Mouse (Mus musculus) lung, adult 2 months (tissue): ENCODE data around the gene Fam240a. TPM values are rescaled to one million over a fixed set of nuclear protein-coding genes. Genes with fewer than 3 reads are reported as not detected.

Source experiments
- DNase-seq: peaks from one replicate; pipeline ENCODE4 v3.0.0; 2022
- H3K4me1 ChIP-seq: fragments of 200-500 bp; 2 replicates; pipeline ENCODE4 v1.6.1; 2011; ENCODE audit warnings: low read length; ENCODE audit not compliant: control insufficient read depth, insufficient read depth
- H3K4me3 ChIP-seq: fragments of 200-500 bp; replicated peaks from 2 replicates; pipeline ENCODE3; 2011; ENCODE audit warnings: low read depth, mild to moderate bottlenecking, control low read depth, low read length; ENCODE audit errors: extremely low read depth
- CTCF ChIP-seq: fragments of 200-500 bp; IDR thresholded peaks from 2 replicates; pipeline ENCODE4 v1.5.1; 2011; ENCODE audit warnings: mild to moderate bottlenecking, low read length, control low read depth; ENCODE audit not compliant: insufficient read depth
- POLR2A ChIP-seq: fragments of 200-500 bp; IDR thresholded peaks from 2 replicates; pipeline ENCODE4 v1.6.1; 2011; ENCODE audit warnings: low read depth, mild to moderate bottlenecking, control low read depth, low read length, borderline replicate concordance; ENCODE audit errors: extremely low read depth
- whole genome bisulfite sequencing: fragments of 180-500 bp; shearing (Covaris S2); methylation state at CpG from one replicate; pipeline ENCODE4 v1.1.7; 2018; 5-methylcytosine and 5-hydroxymethylcytosine counted together
- polyA plus RNA-seq: library from polyadenylated mRNA; depleted of rRNA; stranded (reverse); fragments of >200 nt; gene quantifications from 2 replicates; pipeline ENCODE4 v1.2.3, GENCODE M21; 2012

Gene Fam240a
- polyA plus RNA-seq, 1 experiment: not detected

DNA sequence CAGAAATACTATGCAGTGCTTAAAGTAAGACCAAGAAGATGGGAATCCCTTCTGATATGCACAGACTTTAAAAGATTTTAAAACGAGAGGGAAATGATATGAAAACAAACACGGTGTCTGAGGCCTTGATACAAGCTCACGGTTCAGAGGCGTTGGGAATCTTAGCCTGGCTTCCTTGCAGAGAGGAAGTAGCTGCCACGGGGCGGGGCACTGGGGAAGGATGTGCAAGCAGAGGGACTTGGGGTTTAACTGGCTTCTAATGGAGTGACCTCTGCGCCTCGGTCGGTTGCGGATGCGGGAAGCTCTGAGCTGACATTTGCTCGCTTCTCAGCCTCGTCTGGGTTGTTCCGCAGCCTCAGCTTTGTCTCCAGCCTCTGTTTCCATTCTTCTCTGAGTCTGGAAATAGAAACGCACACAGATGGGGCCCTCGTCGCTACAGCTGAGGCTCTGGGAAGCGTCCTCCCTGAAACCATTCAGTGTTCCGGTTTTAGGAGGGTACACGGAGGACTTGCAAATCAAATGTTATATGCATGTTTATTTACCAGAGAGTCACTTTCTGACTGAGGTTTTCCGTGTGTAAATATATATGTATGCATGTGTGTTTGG is 1.9 kb downstream of the Fam240a start:
- TF ChIP-seq POLR2A: no peak
- TF ChIP-seq CTCF: no peak
- no peak for DNase-seq
- 58% methylated on average over 21 of the region's 21 CpGs for WGBS
- H3K4me3 ChIP-seq: no peak overlapping the region
- no peaks in the 10 kb centered on the region for H3K4me1 ChIP-seq

DNA sequence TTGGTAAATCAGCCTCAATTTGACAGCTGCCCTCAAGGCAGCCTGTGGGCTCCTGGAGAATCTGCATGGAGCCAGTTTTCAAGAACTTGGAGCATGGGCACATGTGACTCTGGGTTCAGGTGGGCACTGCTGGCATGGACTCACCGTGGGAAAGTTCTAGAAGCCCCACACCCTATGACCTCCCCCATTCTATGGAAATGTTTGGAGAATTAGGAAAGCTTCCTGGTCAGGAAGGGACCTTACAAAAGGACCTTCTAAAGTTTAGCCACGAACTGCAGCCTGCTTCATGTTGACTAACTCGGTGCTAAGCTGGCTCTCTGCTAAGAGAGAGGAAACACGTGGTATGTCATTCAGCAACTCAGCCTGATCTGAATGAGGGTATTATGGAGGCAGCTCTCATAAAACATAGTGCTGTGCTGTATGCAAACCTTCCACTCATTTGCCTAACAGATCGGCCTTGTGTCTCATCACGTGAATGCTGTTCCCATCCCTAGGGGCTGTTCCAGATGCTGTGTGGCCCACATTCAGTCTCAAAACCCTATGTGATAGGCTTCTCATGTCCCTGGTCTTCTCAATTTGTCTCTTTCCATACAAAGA is 7.2 kb downstream of the Fam240a start:
- Histone ChIP-seq H3K4me3 (no peak overlapping the region), H3K4me1 (no peaks in the 10 kb centered on the region)
- 59% methylated on average over 6 of the region's 6 CpGs for whole genome bisulfite sequencing
- no peak for TF ChIP-seq CTCF
- TF ChIP-seq POLR2A: no peak
- no peak for DNase-seq

DNA sequence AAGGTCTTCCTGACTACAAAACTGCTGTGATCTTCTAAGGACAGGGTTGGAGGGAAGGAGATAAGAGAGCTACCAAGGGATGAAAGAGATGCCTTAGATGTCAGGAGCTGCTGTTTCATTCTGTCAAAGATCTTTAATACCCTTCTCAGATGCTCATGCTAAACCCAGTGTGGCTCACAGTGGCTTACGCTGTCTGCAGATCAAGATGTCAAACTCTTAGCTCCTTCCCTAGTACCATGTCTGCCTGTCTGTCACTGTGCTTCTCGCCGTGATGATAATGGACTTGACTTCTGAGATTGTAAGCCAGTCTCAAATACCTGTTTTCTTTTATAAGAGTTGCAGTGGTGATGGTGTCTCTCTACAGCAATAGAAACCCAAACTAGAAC is 8.0 kb downstream of the Fam240a start:
- TF ChIP-seq CTCF: no peak
- no peak for DNase-seq
- WGBS: 95% methylated on average over 3 of the region's 3 CpGs
- Histone ChIP-seq H3K4me1 (no peaks in the 10 kb centered on the region), H3K4me3 (no peak overlapping the region)

DNA sequence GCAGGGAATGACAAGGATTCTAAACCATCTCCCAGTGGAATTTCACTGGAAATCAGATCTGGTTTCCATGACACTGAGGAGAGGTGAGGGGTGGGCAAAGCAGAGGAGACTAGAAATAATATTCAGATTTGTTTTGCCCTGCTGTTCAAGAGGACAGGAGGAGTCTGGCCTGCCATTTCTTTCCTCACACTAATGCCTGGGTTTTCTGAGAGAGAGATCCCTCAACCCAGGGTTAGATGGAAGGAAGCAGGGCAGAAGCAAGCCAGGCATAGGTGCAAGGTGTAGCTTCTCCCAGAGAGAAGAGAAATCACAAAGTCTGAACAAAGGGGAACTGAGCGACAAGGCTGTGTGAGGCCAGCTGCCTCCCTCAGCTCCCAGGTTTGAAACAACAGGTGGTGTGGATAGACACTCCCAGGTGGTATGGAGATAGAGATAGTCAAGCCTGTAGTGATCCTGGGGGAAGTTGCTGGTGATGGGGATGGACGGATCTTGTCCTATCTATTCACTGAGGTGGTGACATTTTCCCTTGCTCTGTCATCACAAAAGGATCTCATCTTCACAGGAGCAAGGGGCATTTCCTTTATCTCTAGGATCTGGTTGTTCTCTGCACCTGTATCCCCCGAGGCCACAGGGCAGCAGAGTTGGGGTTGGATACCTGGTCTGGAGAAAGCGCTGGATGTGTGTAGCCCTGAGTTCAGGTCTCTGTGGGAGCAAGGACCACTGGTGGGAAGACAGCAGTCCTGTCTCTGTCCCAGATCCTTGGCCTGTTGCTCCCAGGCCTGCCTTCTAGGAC is 8.6 kb downstream of the Fam240a start:
- Histone ChIP-seq H3K4me1 (no peaks in the 10 kb centered on the region), H3K4me3 (no peak overlapping the region)
- WGBS: 75% methylated on average over 4 of the region's 4 CpGs
- TF ChIP-seq POLR2A: no peak
- TF ChIP-seq CTCF: no peak
- no peak for DNase-seq

DNA sequence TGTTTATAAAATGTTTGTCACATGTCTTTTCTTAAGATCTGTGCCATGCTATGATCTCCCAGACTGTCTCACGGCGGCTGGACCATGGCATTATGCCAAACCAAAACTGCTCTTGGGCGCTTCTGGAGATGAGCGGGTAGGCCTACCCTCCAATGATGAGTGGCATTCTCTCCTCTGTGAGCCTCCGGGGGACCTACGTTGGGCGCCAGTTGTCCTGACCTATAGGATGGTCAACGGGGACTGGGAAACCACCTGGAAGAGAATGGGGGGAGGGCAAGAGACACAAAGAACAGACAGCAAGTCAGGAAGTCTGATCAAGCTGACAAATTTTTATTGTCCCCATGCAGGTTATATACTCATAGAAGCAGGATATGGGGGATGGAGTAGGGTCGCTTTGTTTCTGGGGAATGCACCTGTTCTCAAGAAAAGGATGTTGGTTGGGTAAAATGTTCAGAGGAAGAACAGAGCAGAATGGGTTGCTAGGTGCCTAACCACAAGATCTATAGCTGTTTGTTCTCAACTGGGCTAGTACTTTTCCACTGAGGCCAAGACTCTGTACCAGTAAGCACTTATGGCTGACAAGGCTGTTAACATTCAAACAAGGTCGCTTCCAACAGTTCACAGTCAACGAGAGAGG is 9.3 kb downstream of the Fam240a start:
- DNase-seq: no peak
- 89% methylated on average over 11 of the region's 11 CpGs for whole genome bisulfite sequencing
- Histone ChIP-seq H3K4me1 (no peaks in the 10 kb centered on the region), H3K4me3 (no peak overlapping the region)
- TF ChIP-seq CTCF: no peak
- no peak for TF ChIP-seq POLR2A

DNA sequence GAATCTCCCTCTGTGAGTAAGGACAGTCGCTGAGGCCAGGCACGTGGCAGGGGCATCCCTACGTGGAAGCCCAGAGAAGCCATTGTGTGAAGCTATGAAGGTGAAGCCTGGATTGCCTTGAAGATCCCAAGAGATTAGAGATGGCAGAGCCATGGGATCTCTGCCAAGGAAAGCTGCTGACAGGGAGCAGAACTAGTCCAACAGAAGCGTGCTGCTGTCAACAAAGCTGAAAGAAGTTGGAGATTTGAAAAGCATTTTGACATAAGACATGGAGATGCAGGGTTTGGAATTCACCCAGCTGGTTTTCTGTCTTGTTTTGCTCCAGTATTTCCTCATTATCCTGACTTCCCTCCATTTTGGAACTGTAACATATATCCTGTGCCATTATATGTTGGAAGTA is 14.4 kb downstream of the Fam240a start:
- DNase-seq: no peak
- Histone ChIP-seq H3K4me3 (no peak overlapping the region), H3K4me1 (no peaks in the 10 kb centered on the region)
- 67% methylated on average over 4 of the region's 4 CpGs for WGBS
- TF ChIP-seq POLR2A: no peak
- no peak for TF ChIP-seq CTCF

DNA sequence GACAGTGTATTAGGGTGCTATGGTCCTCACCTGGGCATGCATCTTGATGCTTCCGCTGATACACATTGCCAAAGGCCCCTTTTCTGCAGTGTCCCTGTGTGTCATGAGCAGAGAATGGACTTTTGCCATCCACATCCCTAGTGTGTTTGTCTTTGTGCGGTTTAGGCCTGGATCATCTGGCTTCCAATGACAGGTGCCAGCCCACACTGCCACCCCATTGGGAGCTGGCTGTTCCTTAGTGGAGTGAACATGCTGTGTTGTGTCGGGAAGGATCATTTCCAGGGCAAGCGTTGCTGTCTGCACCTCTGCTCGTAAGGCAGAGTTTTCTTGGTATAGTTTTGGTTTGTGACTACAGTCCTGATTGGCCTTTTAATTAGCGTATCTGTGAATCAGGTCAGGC is 15.5 kb downstream of the Fam240a start:
- H3K4me3 ChIP-seq: no peak overlapping the region
- DNase-seq: no peak
- no peaks in the 10 kb centered on the region for H3K4me1 ChIP-seq
- WGBS: 93% methylated on average over 6 of the region's 6 CpGs
- TF ChIP-seq CTCF: no peak
- no peak for TF ChIP-seq POLR2A

DNA sequence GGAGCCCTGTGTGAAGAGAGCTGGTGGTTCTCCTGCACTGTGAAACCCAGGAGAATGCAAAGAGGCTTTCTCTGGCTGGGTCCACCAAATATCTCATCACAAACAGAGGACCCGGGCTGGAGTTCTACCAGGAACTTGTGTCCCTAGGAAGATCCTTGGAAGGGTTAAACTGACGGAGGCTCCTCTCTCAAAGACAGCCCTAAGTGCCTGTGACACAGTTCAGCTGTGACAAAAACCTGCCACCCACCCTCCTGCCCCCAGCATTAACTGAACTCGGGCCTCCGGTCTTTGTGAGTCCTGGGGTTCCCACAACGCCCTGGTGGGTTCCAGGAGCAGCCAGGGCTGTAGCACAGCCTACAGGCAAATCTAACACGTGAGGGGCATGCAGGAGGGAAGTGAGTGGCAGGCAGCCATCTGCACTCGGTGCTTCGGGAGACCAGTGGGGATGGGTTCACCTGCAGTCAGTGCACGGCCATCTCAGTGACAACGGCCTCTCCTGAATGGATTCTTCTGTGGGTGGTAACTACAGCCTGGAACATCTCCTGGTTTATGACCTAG is 17.1 kb downstream of the Fam240a start:
- Histone ChIP-seq H3K4me1 (no peaks in the 10 kb centered on the region), H3K4me3 (no peak overlapping the region)
- no peak for DNase-seq
- TF ChIP-seq POLR2A: no peak
- no peak for TF ChIP-seq CTCF
- WGBS: 51% methylated on average over 10 of the region's 10 CpGs

DNA sequence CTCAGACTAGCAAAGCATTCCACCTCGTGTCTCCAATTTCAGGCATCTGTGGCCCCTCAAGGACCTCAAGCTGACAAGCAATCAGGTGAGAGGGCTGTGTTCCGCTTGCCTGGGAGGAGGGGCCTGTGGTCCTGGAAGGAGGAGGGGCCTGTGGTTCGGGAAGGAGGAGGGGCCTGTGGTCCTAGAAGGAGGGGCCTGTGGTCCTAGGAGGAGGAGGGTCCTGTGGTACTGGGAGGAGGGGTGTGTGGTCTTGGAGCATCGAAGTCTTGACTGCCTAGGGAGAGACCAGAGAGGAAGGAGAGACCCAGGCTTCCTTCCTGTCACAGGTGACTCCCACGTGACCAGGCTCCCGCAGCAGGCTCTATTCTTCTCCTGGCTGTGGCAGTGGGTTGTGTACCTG is 20.1 kb downstream of the Fam240a start:
- no peak for DNase-seq
- TF ChIP-seq POLR2A (no peak), CTCF (no peak)
- no peaks in the 10 kb centered on the region for H3K4me1 ChIP-seq
- WGBS: 27% methylated on average over 6 of the region's 6 CpGs
- no peak overlapping the region for H3K4me3 ChIP-seq

DNA sequence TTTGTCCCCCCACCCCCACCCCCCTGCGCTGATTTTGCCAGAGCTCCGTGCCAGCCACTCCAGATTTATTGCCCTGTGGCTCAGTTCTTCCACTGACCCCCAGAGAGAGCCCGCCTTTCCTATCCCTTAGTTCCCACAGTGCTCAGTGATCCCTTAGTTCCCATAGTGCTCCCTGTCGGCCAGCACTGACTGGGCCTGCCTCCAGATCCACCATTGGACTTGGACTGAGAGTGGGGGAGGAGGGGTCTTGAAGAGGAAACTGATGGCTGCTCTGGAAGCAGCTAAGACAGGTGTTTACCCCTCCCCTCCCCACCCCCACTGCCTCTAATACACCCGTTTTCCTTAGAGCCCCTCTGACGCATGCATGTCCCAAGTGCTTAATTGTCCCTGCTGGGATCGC is 20.7 kb downstream of the Fam240a start:
- WGBS: 48% methylated on average over 7 of the region's 7 CpGs
- Histone ChIP-seq H3K4me1 (peaks cover 4% of the 10 kb centered on the region; the same call in 1 of the 2 replicates), H3K4me3 (no peak overlapping the region)
- TF ChIP-seq POLR2A: no peak
- TF ChIP-seq CTCF: no peak
- no peak for DNase-seq
